Mouse (Mus musculus): ENCODE measurements around the gene Syt13. TPM values are rescaled to one million over a fixed set of nuclear protein-coding genes. Genes with fewer than 3 reads are reported as not detected.

The Syt13 gene
- polyA plus RNA-seq (2017; shearing (Covaris generic)): not detected

DNA sequence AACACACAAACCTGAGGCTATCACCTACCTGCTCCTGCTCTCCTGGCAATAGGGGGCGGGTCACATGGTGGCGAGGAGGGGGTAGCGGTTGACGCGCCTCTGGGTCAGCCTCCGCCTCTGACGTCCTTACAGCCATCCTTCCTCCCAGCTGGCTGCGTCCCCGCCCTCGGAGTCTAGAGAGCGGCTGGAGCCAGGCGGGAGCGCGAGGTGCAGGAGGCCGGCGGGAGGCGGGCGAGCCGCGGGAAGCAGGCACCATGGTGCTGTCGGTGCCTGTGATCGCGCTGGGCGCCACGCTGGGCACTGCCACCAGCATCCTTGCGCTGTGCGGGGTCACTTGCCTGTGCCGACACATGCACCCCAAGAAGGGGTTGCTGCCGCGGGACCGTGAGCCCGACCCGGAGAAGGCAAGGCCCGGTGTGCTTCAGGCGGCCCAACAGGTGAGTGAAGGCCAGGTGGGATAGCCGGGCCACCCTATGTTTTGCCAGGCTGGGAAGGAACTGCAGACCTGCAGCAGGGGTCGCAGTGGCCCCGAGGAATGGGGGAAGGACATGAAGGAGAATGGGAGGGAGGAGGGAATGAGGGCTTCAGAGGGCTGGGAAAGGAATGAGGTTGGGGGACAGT lies at the start of gene Syt13:
TSS of gene Syt13 (plus strand) at position 166 of the 621 bp plus-strand sequence.
- no peak for ATAC-seq

DNA sequence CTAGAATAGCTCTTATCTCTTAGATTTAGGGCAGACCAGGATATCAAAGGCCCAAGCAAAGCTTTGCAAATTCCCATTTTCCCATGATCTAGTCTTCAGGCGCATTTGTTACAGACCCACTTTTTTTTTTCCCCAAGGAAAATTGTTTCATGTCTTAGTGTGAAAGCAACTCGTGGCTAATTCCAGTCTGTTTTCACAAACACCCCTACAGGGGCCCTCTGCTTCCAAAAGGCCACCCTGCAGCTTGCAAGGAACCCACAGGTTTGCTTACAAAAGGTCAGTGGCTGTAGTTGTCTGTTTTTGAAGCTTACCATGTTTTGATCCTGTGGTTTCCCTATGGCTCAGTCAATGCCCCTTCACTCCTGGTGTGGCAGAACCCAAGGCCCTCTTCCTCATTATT lies 48.3 kb upstream of the Syt13 start:
- no peak for ATAC-seq

DNA sequence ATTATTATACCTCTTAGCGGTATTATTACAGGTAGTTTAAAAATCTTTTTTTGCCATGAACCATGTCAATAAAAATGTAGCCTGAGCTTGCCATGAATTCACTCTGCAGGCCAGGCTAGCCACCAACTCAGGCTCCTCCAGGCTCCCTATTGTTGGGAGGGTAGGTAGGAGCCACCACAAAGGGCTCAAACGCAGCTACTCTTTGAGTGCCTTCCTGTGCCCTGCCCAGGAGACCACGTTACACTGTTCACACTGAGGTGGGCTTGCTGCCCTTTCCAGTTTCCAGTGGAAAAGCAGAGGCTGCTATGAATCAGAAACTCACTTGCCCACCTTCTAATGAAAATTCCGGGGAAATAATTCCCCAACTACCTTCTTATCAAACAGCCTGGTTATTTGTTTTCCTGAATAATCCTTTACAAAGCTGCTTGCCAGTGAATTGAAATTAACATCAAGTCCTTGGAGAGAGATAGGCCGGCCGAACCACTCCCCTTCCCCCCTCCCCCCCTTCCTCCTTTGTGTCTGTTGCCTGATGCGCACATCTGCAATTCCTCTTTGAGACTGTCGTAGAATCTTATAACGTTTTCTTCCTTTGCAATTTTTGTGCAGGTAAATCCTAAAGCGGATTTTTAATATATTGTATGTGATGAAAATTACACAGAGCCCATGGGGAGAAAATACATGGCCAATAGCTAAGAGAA lies 44.6 kb upstream of the Syt13 start:
- ATAC-seq: no peak

DNA sequence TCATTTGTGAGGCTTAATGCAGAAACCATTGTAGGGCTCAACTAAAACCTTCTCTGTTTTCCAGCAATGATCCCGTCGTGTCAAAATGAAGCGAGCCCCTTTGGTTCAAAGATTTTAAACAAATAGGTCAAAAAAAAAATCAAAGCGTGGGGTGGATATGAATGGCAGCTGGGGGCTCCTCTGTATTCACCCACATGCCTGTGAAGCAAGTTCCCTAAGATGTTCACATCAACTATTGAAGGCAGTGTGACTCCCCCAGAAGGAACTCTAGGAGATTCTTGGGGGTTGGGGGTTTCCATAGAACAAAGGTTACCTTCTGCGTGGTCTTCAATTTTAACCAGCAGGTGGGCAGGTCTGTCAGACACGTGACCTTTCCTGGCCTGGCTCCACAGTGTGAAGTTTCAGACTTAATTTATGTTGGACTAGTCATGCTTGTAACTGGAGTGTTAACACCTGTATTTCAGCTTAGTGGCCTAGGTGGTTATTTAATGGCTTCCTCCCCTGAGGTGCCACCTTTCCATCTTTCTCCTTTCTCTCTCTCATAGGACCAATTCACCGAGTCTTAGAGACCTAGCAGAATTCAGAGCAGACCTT lies 43.7 kb upstream of the Syt13 start:
- ATAC-seq: no peak

DNA sequence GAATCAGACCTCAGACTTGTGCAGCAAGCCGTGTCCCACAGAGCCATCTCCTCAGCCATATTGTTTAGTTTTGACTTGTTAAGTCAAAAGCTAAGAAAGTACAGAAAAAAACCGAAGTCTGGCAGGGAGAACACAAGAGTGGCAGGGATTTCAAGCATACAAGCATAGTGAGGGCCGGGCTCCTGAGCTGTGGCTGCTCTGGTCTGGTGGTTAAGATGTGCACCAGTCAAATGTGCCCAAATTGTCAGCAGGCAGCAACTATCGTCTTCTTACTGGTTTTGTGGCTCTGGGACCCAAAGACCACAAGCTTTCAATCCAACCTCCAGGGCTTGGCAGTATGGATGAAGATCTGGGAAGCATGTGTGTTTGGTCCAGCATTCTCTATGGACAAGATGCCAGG lies 42.2 kb upstream of the Syt13 start:
- no peak for ATAC-seq

DNA sequence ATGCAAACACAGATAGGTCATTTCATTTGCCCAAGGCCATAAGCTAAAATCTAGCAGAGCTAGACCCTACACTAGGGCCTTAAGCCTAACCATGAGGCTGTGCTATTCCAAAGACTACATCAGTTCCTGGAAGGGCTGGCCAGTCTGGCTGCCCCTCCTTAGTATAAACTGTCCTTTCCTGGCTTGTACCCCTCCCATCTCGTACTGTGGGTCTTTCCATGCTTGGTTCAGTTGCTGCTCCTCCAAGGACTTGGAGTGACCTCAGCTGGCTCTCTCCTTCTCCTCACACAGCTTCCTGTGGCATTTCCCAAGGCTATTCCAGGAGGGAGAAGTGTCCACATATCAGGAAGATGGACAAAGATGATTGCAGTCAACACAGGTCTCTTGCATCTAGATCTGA lies 40.3 kb upstream of the Syt13 start:
- ATAC-seq: no peak

DNA sequence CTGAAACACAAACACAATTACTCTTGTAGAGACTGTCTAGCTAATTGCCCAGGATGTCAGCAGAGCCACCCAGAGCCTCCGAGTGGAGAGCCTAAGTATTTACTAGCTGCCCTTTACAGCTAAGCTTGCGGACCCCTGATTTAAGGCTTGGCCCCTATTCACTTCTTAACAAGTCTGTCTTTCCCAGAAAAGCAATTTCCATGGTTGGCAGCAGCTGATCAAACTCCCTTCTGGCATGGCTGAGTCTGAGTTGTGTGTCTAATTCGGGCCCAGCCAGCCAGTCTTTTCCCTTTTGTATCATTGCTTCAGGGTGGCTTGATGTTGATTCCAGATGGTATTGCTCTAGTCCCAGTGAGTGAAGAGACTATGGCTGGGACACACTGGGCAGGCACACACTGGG lies 37.4 kb upstream of the Syt13 start:
- ATAC-seq: no peak

DNA sequence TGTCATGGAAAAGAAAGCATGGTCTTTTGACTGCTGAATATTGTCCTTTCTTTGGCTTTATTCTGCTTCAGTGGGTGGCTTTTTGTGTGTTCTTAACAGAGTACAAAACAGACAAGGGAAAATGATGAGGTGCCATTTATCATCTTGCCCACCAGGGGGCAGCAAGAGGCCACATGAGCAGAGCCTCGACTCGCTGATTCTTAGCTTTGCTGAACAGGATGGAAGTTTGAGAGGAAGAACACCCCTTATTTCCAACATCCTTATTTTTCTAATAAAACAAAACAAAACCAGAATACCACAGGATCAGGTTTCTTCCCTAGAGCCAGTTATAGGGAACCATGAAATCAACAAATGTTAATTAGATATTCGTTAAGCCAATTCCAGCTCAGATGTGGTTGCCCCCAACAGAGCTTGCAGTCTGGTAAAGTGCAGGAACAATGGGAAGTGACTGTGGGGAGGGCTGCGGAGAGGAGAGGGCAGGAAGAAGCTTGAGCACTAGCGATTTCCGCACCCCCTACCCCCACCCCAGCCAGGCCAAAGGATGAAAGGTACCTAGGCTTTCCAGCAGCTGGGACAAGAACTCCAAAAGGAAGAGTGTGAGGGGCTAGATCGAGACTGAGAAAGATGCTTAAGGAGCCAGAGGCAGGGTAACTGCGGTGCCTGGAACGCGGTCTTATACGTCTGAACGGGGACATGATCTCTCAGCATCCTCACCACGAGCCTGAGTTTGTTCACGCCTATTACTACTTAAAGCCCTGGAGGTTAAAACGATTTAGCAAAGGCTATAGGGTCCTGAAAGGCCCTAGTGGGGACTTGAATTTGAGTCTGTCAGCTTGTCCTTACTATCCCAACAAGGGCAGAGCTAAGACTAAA lies 31.6 kb upstream of the Syt13 start:
- no peak for ATAC-seq

DNA sequence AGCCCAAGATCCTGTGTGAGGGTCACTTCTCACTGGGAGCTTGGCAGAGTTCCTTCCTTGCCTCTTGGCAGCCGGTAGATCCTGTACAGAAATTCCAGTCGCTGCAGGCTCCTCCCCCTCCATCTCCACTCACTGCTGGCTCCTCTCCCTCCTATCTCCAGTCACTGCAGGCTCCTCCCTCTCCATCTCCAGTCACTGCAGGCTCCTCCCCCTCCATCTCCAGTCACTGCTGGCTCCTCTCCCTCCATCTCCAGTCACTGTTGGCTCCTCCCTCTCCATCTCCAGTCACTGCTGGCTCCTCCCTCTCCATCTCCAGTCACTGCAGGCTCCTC lies 31.0 kb upstream of the Syt13 start:
- ATAC-seq: no peak

DNA sequence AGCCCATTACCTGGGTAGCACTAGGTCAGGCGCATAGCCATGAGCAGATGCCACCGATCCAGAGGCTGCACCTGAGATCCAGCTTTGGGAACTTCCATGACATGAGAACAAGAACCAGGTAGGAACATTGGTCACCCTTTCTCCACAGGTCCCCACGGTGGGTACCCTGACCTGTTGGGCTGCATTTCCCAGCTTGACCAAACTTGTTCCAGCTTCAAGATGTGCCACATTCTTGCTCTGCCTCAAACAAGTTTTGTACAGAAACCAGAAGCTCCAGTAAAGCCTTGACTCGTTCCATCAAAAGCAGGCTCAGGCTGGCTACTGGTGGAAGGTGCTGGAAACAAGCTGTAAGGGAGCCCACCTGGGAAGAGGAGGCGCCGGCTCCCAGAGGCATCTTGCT lies 29.9 kb upstream of the Syt13 start:
- no peak for ATAC-seq

DNA sequence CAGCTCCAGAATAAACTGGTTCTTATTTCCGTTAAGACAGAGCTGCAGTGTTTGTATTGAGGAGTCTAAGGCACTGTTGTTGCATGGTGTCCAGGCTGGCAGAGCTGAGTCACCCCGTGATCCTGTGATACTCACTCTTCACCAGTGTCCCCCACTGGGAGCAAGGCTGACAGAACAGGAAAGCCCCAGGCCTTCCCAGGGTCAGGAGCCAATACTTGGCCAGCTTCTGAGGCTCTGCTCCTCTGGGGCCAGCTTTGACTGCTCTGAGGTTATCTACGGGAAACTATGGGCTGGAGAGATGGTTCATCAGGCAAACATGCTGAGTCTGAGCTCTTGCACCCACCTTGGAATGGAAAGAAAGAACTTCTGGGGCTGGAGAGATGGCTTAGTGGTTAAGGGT lies 28.0 kb upstream of the Syt13 start:
- ATAC-seq: no peak

DNA sequence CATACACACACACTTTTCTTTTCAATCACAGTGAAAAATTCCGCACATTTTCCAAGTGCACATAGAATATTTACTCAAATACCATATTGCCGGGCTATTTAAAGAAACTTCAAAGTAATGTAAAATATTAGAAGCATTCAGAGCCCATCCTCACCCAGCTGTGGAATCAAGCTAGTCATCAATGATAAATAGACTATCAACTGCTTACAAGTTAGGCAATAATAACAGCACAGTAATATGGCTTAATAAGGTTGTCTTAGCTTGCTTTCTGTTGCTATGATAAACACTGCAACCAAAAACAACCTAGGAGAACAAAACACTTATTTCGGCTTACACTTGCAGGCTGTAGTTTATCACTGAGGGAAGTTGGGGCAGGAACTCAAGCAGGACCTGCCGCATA lies 22.4 kb upstream of the Syt13 start:
- ATAC-seq: no peak

DNA sequence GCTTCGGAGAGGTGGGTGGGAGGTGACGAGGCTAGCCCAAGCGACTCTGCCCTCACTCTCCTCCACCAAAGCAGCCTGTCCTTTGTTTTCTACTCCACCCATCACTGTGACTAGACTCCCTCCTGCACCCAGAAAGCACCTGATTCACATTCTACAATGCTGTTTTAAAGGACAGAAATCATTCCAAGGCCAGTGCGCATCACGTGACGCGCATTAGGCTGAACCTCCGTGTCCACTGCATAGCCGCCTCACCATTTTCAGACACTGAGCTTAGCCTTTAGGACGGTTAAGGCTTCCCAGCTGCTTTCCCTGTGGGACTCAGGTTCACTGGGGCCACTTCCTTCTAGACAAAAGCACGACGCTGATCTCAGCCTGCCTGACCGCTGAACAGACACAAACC lies 11.2 kb upstream of the Syt13 start:
- no peak for ATAC-seq

DNA sequence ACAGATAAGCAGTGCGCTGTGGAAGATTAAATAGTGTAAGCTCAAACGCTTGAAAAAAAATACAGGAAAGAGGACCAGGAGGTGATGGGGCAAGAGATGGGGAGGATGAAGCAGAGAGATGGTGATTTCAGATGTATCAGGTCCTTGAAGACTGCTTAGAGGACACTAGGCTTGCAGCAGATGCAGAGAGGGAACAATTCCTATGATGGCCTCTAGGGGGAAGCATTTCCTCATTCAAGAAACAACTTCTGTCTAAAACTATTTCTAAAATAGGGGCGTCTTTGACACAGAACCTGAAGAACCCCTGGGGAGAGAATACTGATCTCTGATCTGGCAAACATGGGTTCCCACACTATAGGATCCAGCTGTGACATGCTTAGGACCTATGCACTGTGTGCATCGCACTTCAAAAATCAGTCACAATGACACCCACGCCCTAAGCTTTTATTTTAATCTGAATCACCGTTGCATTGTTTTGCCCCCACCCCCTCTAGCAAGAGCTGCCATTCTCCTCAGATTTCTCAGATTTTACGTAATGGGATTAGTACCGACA lies 10.5 kb upstream of the Syt13 start:
- no peak for ATAC-seq

DNA sequence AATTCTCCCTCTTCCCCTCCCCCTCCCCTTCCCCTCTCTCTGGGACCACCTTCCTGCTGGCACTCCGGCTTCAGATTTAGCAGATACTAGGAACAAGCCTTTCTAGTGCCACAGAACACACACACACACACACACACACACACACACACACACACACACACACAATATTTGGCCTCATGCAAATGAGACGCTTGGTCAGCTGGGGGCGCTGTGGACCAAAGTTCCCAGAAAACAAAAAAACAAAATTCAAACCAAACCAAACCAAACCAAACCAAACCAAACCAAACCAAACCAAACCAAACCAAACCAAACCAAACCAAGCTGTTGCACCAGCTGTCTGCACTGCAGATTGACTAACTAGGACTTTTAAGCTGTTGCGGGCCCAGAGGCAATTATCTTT lies 4.5 kb upstream of the Syt13 start:
- ATAC-seq: no peak

DNA sequence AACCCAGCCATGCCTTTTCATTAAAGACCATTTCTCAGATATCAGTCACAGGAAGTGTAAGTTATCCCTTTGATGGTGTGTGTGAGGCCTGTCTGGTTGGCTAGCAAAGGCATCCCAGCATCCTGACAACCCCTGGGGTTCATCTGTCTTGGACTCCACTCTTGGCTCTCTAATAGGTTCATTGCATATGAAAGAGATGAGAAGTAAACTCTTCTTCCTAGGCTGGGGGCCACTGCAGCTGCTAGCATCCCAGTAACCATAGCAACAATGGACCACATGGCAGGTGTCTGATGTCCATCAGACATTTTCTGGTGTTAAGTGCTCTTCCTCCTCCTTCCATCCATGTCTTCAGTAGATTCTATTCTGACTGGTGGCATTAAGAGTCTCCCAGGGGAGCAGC lies 2.6 kb upstream of the Syt13 start:
- no peak for ATAC-seq

DNA sequence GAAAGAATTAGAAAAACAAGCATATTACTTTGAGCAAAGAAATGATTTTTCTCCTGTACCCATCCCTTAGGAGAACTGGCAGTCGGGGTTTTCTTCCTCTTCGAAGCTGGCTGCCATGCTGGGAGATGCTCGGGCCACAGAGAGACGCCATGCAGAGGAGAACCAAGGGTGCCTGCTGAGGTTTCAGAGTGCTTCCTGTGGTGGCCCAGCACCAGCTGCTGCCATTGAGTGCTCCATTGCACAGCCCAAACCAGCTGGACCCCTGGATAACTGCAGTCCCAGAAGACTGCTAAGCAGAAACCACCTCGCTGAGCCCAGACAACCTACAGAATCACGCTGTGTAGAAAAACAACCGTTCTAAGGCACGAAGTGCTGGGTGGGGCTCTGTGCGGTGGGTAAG lies 1.6 kb upstream of the Syt13 start:
- no peak for ATAC-seq

DNA sequence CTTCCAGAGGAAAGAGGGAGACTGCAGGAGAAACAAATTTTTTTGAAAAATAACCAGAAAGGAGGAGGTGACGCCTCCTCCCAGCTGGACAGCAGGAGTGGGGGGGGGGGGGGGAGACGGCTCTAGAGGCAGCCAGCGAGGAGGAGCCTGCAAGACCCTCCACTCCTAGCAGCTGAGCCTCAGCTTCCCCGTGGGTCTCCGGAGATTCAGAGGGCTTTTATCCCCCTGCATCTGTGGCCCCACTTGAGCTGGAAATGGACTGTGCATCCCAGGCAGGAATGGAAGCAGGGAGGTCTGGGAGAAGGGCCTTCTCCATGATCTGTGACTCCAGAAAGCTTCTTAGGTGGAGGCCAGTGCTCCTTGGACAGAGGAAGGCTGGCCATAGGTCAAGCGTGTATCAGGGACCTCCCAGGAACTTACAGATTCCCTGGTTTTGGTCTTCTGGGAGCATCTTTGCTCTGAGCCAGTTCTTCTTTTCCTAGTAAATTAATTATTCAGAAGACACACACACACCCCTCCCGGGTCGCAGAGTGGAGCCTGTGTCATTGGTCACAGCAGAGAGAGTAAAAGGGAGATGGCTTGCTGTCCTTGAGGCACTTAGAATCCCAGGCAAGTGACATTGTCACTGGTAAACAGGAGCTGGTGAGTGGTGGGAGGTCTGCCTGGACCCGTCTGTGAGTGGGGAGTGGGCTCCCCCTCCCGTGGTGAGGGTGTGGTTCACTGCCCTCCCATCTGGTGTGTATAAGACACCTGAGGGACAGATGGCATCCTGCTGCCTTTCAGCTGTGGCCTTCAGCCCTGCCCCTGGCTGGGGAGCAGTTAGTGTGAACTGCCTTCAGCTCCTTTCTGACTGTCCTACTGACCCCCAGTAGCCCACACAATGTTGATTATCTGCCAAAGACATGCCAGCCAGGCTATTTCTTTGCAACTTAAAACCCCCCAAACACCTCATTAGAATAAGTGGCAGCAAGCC lies 1.0 kb downstream of the Syt13 start:
- ATAC-seq: no peak

DNA sequence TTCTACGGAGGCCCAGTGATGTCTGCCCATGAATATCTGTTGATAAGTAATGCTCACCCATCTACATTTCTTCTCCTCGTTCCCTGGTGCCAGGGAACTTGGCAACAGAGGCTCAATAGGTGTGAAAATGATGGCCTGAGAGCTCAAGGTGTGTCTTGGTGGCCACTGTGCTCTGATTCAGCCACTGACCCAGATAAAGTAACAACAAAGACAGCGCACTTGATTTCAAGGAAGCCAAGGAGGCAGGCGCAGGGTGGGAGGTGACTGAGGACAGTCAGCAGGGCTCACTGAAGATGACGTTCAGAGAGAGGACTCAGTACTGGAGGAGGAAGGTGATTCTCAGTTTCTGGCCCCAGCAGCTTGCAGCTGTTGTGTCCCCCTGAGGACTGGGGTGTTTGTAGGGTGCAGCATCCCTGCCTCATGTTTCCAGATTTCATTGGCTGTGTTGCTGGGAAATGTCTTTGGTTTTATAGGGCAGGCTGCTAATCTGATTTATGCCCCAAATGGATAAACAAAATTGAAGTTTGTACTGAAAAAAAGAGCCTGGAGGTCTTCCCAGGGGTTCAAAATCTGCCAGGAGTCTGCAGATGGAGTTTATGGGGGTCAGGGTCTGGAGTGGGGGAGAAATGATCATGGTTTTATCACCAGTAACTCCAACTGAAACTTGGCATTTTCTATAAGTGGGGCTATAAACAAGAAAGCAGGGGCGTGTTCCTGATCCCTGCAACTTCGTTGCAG lies 2.7 kb downstream of the Syt13 start:
- no peak for ATAC-seq

DNA sequence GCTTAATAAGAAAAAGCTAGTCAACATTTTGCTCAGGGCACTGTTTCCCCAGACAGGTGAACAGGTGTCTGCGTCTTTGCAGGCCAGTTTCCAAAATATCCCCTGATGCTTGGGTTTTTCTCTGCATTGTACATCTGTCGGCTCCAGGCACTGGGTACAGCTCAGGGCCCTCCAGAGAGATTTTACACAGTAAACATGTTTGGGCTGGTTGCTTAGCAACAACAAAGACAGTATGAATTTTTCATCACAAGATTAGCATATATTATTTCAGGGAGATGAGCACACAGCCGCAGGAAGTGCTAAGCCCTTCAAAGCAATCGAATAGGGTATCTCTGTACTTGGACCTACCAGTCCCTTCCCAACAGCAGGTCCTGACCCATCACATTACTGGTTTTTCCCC lies 5.8 kb downstream of the Syt13 start:
- no peak for ATAC-seq

DNA sequence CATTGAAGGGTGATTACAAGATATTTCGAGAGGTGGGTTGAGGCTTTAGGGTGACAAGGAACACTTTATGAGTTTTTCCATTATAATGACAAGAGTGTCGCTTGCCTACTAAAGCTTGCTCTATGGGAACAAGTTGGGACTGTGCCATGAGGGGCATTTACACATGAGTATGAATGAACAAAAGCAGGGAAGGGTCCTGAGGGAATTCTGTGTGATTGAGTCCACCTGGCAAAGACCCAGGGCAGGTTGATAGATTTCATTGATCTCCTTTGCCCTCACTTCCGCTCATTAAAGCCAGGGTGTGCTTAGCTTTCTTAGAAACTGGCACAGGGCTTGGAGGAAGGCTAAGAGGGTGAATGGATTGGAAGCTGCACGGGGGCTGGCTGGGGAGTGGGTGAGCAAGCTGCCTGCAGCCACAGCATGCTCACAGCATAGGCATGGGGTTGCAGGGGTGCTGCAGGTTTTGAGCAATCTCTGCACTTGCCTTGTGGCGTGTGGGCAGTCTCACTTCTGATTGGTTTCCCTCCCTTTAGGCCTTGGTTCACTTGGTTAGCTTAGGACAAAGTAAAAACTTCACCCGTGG lies 9.9 kb downstream of the Syt13 start:
- no peak for ATAC-seq
